Mouse (Mus musculus) lung, embryonic 16.5 days (tissue): ENCODE data around the gene Mthfd2. TPM values are rescaled to one million over a fixed set of nuclear protein-coding genes. Genes with fewer than 3 reads are reported as not detected.

Source experiments
- ATAC-seq: fragments of 200-750 bp; cut with Nextera tagmentation; 2 replicates; pipeline ENCODE4 v1.8.0; 2017; ENCODE audit warnings: low read depth, mild to moderate bottlenecking, moderate library complexity
- H3K27ac ChIP-seq: fragments of 300-500 bp; sonication (generic); 2 replicates; pipeline ENCODE4 v1.5.1; 2014; ENCODE audit warnings: mild to moderate bottlenecking, control low read depth, low read length
- H3K27me3 ChIP-seq: fragments of 300-500 bp; sonication (generic); 2 replicates; pipeline ENCODE4 v1.6.1; 2014; ENCODE audit warnings: low read depth, low read length, mixed read lengths; ENCODE audit not compliant: control insufficient read depth, insufficient read depth
- H3K36me3 ChIP-seq: fragments of 300-500 bp; sonication (generic); 2 replicates; pipeline ENCODE4 v1.6.1; 2014; ENCODE audit warnings: low read length; ENCODE audit not compliant: control insufficient read depth, insufficient read depth
- H3K4me1 ChIP-seq: fragments of 300-500 bp; sonication (generic); replicated peaks from 2 replicates; pipeline ENCODE4 v1.6.1; 2014; ENCODE audit warnings: low read length, mixed read lengths; ENCODE audit not compliant: control insufficient read depth, insufficient read depth
- H3K4me2 ChIP-seq: fragments of 300-500 bp; sonication (generic); 2 replicates; pipeline ENCODE4 v1.6.1; 2014; ENCODE audit warnings: low read depth, low read length, control low read depth
- H3K4me3 ChIP-seq: fragments of 300-500 bp; sonication (generic); 2 replicates; pipeline ENCODE4 v1.5.1; 2014; ENCODE audit warnings: mild to moderate bottlenecking, low read length, control low read depth
- H3K9ac ChIP-seq: fragments of 300-500 bp; sonication (generic); 2 replicates; pipeline ENCODE4 v1.6.1; 2014; ENCODE audit warnings: low read length, control low read depth
- H3K9me3 ChIP-seq: fragments of 300-500 bp; sonication (generic); 2 replicates; pipeline ENCODE4 v1.6.1; 2016; ENCODE audit warnings: low read length; ENCODE audit not compliant: control insufficient read depth
- WGBS: fragments of 180-500 bp; shearing (Covaris S2); extraction: QIAGEN DNeasy Blood & Tissue Kit; methylation state at CpG from one replicate; pipeline ENCODE4 v1.1.7; 2014; 5-methylcytosine and 5-hydroxymethylcytosine counted together
- polyA plus RNA-seq: library from polyadenylated mRNA; unstranded; fragments of >200 nt; fragmentation: Nextera tagmentation; extraction: Ambion mirVana; gene quantifications from 2 replicates; pipeline ENCODE4 v1.2.1, GENCODE M21; 2015

Gene Mthfd2
- polyA plus RNA-seq: 26.0 and 27.4 TPM in 2 replicates

DNA sequence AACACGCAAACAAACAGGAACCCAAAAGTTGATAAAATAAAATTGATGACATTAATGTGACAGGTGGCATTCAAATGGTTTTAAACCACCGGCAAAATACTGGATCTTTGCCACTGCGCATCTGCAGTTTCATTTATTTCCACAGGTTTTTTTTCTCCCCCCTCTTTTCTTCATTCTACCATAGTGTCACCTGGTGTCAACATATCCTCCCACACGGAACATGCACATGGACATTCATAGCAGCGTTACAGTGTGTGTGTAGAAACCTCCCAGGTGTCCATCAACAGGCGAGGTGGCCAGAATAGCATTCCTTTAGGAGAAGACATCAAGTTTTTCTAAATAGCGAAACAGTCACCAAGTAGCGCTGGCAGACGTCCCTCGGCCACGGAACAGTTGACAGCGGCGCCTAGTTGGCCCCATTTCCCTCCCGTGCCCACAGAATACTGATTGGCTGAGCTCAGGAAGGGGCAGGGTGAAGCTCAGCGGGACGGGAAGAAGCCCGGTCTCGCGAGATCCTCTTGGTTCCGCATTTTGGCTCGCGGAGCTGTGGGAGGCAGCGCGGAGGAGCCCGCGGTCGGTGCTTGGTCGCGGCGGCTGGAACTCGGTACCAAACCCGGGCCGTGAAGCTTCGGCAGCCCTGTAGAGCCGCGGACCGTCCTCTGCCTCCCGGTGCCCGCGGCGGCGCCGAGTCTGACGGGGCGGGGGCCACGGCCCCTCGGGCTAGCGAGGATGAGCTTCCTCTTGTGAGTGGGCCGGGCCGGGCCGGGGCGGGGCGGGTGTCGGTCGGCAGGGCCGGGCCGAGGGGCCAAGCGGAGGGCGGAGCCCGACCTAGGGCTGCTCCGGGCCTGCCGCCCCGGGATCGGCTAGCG lies at the start of gene Mthfd2, which contains the start of gene Mob1a:
Gene Mthfd2 (minus strand): TSS at position 384 of the 869 bp plus-strand sequence.
Gene Mob1a (plus strand): TSS at position 492 of the 869 bp plus-strand sequence.
- peak within 1 kb of the TSS; percentile 90 for H3K9ac ChIP-seq
- 1% methylated on average over 65 of the region's 65 CpGs for WGBS

DNA sequence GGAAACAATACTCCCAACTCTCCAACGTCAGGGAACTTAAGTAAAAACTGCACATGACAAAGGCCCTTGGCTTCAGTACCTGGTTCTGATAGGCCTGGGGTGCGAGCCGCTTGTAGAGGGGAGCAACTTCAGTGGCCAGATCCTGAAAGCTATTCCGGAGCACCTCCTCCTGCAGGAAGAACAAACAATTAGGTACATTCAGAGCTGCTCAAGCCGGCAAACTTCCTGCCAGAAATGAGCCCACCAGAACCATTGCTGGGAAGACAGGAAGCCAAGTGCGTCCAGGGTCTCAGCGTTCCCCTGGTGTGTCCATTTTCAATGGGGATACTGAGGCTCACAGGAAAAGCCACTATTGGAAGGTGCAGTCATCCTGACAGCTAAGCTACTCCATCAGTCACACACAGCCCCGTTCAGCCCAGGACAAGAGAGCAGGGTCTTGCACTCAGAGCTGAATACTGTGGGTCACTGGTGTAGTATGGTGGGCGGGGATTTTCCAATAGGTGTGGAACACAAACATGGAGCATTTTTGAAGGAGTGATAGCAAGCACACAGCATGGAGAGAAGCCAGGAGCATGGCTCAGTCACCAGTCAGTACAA lies 48.1 kb upstream of the Mthfd2 start:
- Histone ChIP-seq H3K4me2 (no peak overlapping the region), H3K36me3 (peaks cover 64% of the 10 kb centered on the region), H3K4me3 (no peak overlapping the region), H3K9ac (no peak overlapping the region), H3K4me1 (no peaks in the 10 kb centered on the region), H3K27me3 (no peaks in the 10 kb centered on the region), H3K27ac (no peak overlapping the region), H3K9me3 (no peaks in the 10 kb centered on the region)
- 78% methylated on average over 9 of the region's 9 CpGs for WGBS
- no peak for ATAC-seq

More for the DNA sequence above, at the start of gene Mthfd2, which contains the start of gene Mob1a:
- Histone ChIP-seq H3K4me2 (peak within 1 kb of the TSS; percentile 74), H3K9me3 (no peaks in the 10 kb centered on the region), H3K4me1 (peaks cover 11% of the 10 kb centered on the region), H3K36me3 (peaks cover 5% of the 10 kb centered on the region), H3K27ac (peak within 1 kb of the TSS; percentile 94), H3K4me3 (peak within 1 kb of the TSS; percentile 91), H3K27me3 (no peaks in the 10 kb centered on the region)
- peak; percentile 100 for ATAC-seq

DNA sequence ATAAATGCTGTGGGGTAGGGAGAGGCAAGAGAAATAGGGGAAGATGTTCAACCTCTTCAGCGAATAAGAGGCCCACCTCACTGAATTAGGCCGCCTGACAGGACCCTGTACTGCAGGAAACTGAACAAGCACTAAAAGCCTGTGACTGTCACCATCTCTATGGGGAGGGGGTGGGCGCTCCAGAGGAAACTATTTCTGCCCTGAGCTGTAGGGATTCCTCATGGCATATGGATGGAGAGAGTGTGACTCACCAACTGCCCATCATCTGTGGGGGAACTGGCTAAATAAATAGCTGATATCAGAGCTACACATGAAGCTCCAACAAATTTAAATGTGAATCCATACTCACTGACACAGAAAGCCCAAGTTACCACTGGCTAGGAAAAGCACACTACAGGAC lies 45.6 kb upstream of the Mthfd2 start:
- no peaks in the 10 kb centered on the region for H3K4me1 ChIP-seq
- H3K9me3 ChIP-seq: no peaks in the 10 kb centered on the region
- H3K36me3 ChIP-seq: peaks cover 71% of the 10 kb centered on the region
- ATAC-seq: no peak
- H3K27ac ChIP-seq: no peak overlapping the region
- H3K9ac ChIP-seq: no peak overlapping the region
- H3K27me3 ChIP-seq: no peaks in the 10 kb centered on the region
- H3K4me2 ChIP-seq: no peak overlapping the region
- 83% methylated on average over 3 of the region's 3 CpGs for WGBS
- no peak overlapping the region for H3K4me3 ChIP-seq

DNA sequence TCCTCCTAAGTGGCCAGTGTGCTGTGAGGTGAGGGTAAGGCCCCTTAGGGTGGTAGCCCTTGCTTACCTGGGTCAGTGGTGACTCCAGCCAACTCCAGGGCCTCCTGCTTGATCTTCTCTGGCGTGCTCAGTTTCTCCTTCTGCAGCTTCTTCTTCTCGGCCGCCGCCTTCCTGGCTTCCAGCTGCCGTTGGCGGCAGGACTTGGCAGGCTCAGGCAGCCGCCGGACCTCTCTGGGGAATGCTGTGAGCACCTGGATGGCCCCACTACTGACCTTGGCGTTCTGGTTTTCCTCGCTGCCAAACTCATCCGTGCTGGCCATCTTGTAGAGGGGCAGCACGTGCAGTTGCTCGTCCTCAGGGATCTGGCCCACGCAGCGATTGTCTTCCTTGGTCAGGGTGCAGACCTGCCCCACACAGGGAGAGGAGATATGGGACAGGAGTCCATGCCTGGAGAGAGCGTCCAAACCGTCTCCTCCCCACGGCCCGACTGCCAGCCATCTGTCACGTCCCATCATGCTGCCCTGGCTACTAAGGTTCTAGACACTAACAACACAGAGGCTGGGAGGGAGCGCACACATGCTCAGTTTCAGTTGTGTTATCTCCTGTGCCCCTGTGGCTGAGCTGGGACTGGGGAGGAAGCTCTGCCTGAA lies 44.7 kb upstream of the Mthfd2 start:
- Histone ChIP-seq H3K9ac (no peak overlapping the region), H3K9me3 (no peaks in the 10 kb centered on the region), H3K36me3 (peaks cover 70% of the 10 kb centered on the region), H3K4me2 (no peak overlapping the region), H3K27me3 (no peaks in the 10 kb centered on the region), H3K27ac (no peak overlapping the region), H3K4me3 (no peak overlapping the region), H3K4me1 (no peaks in the 10 kb centered on the region)
- ATAC-seq: no peak
- 86% methylated on average over 21 of the region's 21 CpGs for WGBS

DNA sequence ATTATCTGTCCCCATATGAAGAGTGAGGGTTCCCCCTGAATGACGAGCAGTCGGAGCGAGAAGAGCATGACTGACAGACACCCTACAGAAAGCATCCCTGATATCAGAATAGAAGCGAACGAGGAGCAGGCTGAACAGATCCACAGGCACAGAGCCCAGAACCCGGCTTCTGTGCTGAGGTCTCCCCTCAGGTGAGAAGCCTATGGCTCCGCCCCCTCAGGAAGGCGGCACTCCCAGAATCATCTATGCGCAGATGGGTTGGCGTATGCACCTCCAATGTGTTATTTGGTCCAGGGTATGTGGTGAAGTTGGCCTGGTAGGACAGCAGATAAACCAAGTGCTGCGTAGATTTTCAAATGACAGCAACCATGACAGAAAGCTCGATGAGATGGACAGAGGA lies 37.4 kb upstream of the Mthfd2 start:
- peaks cover 30% of the 10 kb centered on the region for H3K36me3 ChIP-seq

DNA sequence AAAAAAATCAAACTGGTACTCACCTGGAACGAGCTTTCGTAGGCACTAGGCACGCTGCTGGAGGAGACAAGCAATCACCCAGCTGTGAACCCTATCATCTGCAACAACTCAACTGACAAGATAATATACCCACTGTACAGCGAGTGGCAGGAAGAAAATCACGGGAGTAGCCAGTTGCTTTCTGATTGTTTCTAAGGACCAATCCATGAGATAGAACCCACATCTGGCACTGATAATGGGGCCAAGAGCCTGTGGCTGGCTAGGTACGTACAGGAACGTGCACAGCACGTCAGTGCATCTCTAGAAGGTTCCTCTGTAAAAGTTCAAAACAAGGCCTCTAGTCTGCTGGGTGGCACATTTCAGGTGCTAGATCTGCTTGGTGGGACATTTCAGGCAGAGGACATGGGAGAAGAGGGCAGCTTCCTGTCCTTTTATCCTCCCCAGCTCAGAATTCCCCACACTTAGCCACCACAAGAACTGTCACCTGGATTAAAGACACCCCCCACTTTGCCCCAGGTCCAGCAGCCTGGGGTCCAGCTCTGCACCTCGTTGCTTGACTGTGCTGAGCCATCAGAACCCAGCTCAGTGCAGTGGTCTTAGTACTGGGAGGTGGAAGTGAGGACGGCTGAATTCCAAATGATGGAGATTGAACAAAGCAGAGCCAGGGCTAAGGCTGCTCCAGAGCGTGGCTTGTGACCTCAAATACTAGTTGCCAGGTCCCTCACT lies 36.0 kb upstream of the Mthfd2 start:
- no peak overlapping the region for H3K4me2 ChIP-seq
- H3K4me3 ChIP-seq: no peak overlapping the region
- peaks cover 18% of the 10 kb centered on the region for H3K36me3 ChIP-seq
- no peaks in the 10 kb centered on the region for H3K4me1 ChIP-seq
- H3K9ac ChIP-seq: no peak overlapping the region
- no peaks in the 10 kb centered on the region for H3K9me3 ChIP-seq
- ATAC-seq: no peak
- no peak overlapping the region for H3K27ac ChIP-seq
- WGBS: 84% methylated on average over 11 of the region's 11 CpGs
- no peaks in the 10 kb centered on the region for H3K27me3 ChIP-seq

More for the DNA sequence above, 37.4 kb upstream of the Mthfd2 start:
- Histone ChIP-seq H3K27me3 (no peaks in the 10 kb centered on the region), H3K4me3 (no peak overlapping the region), H3K4me1 (no peaks in the 10 kb centered on the region), H3K9ac (no peak overlapping the region), H3K4me2 (no peak overlapping the region), H3K27ac (no peak overlapping the region), H3K9me3 (no peaks in the 10 kb centered on the region)
- ATAC-seq: no peak
- 84% methylated on average over 12 of the region's 12 CpGs for WGBS

DNA sequence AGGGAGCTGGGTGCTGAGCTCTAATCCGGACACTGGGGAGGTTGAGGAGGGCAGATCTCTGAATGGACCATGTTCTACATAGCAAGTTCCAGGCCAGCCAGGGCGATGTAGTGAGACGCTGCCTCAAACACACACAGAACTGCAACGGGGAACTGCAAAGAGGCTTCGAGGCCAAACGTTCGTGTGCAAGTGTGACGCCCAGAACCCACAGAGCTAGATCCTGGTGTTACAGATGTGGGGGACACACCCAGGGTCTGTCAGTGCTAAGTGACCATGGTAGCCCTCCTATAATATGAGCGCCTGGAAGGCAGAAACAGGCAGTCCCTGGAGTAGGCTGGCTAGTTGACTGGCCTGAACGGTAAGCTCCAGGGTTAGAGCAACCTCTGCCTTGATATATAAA lies 31.7 kb upstream of the Mthfd2 start:
- H3K27me3 ChIP-seq: no peaks in the 10 kb centered on the region
- WGBS: 89% methylated on average over 10 of the region's 10 CpGs
- H3K9ac ChIP-seq: no peak overlapping the region
- no peaks in the 10 kb centered on the region for H3K4me1 ChIP-seq
- H3K27ac ChIP-seq: no peak overlapping the region
- no peak overlapping the region for H3K4me2 ChIP-seq
- peaks cover 21% of the 10 kb centered on the region for H3K36me3 ChIP-seq
- no peaks in the 10 kb centered on the region for H3K9me3 ChIP-seq
- no peak overlapping the region for H3K4me3 ChIP-seq
- ATAC-seq: no peak

DNA sequence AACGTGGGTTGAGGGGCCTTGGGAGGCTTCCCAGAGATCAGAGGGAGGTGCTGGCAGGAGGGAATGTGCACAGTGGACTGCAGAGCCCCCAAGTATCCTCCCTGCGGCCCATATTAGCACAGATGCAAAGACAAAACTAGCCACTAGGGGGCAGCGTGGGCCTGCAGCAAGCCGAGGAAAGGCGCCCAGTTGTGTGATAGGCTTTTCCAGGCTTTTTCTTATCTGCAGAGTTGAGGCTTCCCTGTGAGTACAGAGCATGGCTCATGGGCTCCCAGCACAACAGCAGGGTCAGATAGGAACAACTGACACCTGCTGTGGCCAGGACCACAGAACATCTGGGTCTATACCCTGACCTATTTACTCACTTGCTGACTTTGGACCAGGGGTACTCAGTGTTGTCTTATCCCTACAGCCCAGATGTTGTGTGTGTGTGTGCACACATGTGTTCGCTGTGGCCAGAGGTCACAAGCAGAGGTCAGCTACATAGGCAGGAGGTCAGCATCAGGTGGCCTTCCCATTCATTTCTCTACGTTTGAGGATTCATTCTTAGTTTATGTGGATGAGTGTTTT lies 30.9 kb upstream of the Mthfd2 start:
- peaks cover 21% of the 10 kb centered on the region for H3K36me3 ChIP-seq
- ATAC-seq: peak; percentile 74; the same call in 1 of the 2 replicates
- no peak overlapping the region for H3K27ac ChIP-seq
- H3K4me1 ChIP-seq: no peaks in the 10 kb centered on the region
- no peak overlapping the region for H3K4me2 ChIP-seq
- H3K4me3 ChIP-seq: no peak overlapping the region
- 23% methylated on average over 7 of the region's 7 CpGs for WGBS
- H3K9ac ChIP-seq: no peak overlapping the region
- no peaks in the 10 kb centered on the region for H3K27me3 ChIP-seq
- H3K9me3 ChIP-seq: no peaks in the 10 kb centered on the region
